Mouse (Mus musculus): ENCODE measurements at regions not wholly inside any gene's neighbourhood (a gene's known extent, or its start where the extent isn't known, plus 50 kb on each side); places are given as distances from the start of the nearest gene placed in this dataset.

DNA sequence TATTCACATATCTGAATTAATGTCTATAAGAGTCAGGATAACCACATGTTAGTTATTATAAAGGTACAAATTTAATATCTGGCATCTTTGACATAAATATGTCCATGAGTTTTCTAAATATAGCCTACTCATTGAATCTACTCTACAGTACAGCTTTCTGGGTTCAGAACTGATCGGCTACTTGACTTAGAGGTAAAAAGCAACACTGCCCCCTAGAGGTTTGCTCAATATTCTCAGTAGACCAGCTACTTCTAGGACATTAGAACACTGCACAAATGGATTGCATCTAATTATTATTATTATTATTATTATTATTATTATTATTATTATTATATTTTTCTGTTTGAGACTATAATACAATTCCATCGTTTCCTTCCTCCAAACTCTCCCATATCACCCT lies 418.8 kb upstream of the Tpm3-rs7 start:
- peak; percentile 80 for DNase-seq (ENCODE audit: low spot score)

DNA sequence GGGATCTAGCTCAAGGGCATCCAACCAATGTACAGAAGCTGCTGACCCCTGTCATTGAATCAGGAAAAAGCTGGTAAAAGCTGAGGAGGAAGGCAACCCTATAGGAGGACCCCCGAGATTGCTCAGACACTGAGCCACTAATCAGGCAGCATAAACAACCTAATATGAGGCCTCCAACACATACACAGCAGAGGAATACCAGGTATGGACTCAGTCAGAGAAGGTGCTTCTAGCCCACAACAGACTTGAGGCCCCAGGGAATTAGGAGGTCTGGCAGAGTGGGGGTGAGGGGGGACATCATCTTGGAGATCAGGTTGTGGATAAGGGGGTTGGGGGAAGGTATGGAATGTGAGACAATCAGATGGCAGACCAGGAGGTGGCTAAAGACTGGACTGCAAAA lies 413.2 kb upstream of the Tpm3-rs7 start:
- DNase-seq (ENCODE audit: low spot score), result no peak

DNA sequence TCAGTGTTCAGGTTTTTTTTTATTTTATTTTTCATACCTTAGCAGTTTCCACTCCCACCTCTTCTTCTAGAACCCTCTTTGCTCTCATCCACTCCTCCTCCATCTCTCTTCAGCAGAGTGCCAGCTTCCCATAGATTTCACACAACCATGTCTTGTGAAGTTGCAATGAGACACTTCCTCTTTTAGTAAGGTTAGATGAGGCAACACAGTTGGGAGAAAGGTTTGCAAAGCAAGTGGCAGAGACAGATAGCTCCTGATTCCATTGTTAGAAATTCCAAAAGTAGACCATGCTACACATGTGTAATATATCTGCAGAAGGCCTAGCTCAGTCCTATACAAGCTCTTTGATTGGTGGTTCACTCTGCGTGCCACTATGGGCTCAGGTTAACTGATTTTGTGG lies 397.3 kb upstream of the Tpm3-rs7 start:
- DNase-seq (ENCODE audit: low spot score), result no peak
